Mouse (Mus musculus): ENCODE results near the gene Gm8362.
"Not testable (repeated sequence)": the region's sequence is repeated elsewhere in the genome, so short reads cannot be mapped to it uniquely, and the experiment has no call there.

Gm8362 gene

GRCm38 (mm10) chr14:6774311-6774710, at the start of gene Gm8362:
Gene Gm8362, minus strand, starts transcription at chr14:6774411.
- DNase-seq = not testable (repeated sequence)

DNA sequence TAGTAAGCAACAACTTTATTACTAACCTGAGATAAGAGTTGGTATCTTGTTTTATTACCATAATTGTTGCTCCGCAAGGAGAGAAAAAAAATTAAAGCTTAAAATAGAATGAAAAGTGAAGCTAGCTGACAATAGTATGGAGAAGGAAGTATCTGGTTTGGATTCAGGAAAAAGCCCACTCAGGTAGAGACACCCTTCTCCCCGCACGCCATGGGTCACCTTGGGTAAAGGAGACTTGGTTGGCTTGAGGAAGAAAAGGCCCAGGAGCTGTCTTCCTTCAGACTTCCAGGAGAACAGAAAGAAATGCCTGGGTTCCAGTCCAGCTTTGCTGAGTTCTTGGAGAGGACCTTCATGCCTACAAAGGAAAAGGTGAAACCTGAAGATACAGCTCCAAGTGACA, 49.1 kb upstream of the Gm8362 start:
- not testable (repeated sequence) for DNase-seq

DNA sequence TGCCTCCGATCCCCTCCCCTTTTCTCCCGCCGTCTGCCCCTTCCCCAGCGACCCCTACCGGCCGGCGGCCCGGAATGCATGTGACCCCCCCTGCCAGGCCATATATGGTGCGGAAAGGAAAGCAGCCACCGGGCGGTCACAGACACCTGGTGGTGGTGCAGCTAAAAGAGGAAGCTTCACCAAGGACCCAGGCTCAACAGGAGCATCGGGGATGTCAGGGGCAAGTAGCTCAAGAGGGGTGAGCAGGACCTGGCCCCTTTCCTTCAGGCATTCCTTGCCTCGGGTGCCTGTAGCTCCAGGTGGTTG, 17.0 kb downstream of the Gm8362 start:
- peak; percentile 1 for DNase-seq

DNA sequence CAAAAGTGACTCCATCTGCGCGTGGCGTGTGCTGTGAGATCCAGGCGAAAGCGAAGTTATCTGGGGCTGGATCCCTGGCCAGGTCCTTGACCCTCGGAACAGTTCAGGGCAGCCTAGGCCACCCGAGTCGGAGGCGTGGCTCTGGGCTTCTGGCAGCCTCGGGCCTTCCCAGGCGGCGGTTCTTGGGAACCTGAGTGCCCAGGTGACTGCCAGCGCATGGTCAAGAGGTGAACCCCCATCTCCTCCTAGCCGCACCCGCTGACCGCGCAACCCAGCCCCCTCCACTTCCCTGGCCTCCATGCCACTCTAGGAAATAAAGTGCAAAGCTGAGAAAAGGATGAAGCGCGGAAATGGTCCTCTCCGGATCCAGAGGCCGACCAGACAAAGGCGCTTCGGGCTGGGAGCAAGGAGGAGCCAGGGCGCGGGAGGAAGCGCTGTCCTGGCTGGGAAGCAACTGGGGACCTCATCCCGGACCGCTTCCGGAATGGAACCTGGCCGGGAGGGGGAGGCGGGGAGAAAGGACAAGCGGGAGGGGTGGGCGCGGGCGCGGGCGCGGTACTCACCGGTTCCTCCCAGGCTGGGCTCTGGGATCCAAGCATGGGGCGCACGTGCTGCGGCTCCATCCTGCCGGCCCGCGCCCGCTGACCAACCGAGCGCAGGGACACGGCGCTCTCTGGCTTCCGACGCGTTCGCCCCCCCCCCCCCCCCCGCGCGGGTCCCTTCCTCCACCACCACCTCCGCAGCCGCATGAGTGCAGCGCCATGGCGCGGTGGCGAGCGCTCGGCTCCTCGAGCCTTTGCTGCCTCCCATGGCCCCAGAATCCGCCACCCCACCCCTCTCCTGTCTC, 17.6 kb downstream of the Gm8362 start:
- DNase-seq = peak; percentile 21

DNA sequence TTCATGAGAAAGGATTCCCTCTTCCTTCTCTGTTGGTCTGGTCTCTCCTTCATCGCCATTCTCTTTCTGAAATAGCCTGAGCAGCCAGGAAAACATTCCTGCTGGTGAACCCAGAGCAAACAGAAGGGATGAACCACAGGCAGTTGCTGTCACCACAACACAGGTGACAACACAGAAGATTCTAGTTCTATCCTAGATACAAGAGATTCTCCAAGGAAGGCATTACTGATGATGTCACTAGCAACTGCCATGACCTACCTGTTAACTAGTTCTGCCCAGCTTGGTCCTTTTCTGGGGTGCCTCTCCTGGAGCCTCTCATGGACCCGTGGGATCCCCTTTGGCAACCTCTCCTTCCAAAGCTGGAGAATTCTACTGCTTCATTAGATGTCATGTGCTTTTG, 32.0 kb downstream of the Gm8362 start, which contains the start of gene Gm3636:
Gene Gm3636, minus strand, starts transcription at position 101 of the 400 bp plus-strand sequence.
- DNase-seq = not testable (repeated sequence)

- DNase-seq = not testable (repeated sequence)
Observed at GRCm38 (mm10) chr14:6720151-6720550, 54.1 kb downstream of the Gm8362 start, which contains the start of gene Gm8050. Gene Gm8050, minus strand, starts transcription at chr14:6720251.

Data from kidney, postnatal 14 days (tissue).